Mouse (Mus musculus): Measurements from ENCODE around the gene Glod5. TPM values are rescaled to one million over a fixed set of nuclear protein-coding genes. Genes with fewer than 3 reads are reported as not detected.
"Not testable (repeated sequence)": the region's sequence is repeated elsewhere in the genome, so short reads cannot be mapped to it uniquely, and the experiment has no call there.

The Glod5 gene
- polyA plus RNA-seq, 1 experiment from 2014 or later, result 0.53 TPM

DNA sequence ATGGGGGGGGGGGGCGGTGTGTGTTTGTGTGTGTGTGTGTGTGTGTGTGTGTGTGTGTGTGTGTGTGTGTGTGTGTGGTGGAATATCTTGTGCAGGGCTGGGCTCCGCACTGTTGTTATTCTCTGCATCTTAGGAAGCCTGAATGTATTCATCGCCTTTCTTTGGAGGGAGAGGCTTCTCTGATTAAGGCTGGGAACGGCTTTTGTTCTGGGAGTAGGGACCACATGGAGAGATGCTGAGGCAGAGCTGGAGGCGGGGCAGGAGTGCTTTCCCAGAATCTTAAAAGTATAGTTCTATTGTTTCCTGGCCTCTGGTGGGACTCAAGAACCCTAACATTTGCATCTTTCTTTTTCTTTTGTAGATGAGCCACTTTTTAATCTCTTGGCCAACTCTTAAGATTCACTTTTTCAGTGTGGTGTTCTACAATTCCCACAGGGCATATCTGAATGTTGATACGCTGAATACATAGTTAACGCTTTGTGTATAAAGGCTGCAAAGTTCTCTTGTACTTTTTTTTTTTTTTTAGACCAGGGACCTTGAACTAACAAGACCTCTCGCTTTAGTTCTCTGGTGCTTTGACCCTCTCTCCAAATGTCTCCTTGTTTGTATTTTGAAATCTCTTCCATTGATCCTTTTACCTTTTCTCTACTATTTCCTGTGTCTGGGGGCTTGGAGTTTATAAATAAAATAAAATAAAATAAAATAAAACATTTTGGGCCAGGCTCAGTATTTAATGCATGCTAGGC lies 4.5 kb downstream of the Glod5 start:
- Histone ChIP-seq H3K9me3 (ENCODE audit: control insufficient read depth, low read length) (no peaks in the 10 kb centered on the region), H3K4me2 (no peak overlapping the region), H3K4me3 (ENCODE audit: low read depth, low read length) (no peak overlapping the region), H3K36me3 (ENCODE audit: control insufficient read depth, insufficient read depth, low read length) (no peaks in the 10 kb centered on the region), H3K4me1 (replicated peaks; ENCODE audit: control insufficient read depth, insufficient read depth, low read length) (no peaks in the 10 kb centered on the region), H3K9ac (ENCODE audit: low read depth, low read length) (no peak overlapping the region), H3K27ac (ENCODE audit: low read depth, low read length) (no peak overlapping the region), H3K27me3 (replicated peaks; ENCODE audit: control insufficient read depth, insufficient read depth, low read length) (no peaks in the 10 kb centered on the region)
- WGBS, result 58% methylated on average over 7 of the region's 8 CpGs
- ATAC-seq (replicated peaks; ENCODE audit: low FRiP score), result no peak
- DNase-seq (ENCODE audit: low spot score), result no peak

DNA sequence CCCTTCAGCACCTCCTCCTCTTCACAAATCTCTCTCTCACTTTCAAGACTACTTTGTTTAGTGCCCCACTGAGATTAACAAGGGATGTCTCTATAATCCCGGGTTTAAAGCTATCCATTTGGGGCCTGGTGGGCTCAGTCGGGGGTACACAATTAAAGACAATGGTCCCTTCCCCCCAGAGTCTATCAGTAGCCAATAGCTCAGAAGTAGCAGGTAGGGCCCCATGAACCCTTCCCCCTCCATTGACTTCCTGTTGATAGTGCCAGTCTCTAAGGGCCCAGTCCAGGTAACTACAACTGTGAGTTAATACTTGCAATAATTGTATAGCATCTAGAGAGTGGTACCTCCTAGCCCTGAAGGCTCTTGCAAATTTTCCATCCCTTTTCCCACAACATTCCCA lies 5.1 kb downstream of the Glod5 start:
- H3K36me3 ChIP-seq (ENCODE audit: control insufficient read depth, insufficient read depth, low read length), result no peaks in the 10 kb centered on the region
- no peak overlapping the region for H3K4me3 ChIP-seq (ENCODE audit: low read depth, low read length)
- no peaks in the 10 kb centered on the region for H3K4me1 ChIP-seq (replicated peaks; ENCODE audit: control insufficient read depth, insufficient read depth, low read length)
- DNase-seq (ENCODE audit: low spot score), result no peak
- H3K9me3 ChIP-seq (ENCODE audit: control insufficient read depth, low read length), result no peaks in the 10 kb centered on the region
- H3K4me2 ChIP-seq, result no peak overlapping the region
- no peak overlapping the region for H3K9ac ChIP-seq (ENCODE audit: low read depth, low read length)
- no peak for ATAC-seq (replicated peaks; ENCODE audit: low FRiP score)
- H3K27me3 ChIP-seq (replicated peaks; ENCODE audit: control insufficient read depth, insufficient read depth, low read length), result no peaks in the 10 kb centered on the region
- H3K27ac ChIP-seq (ENCODE audit: low read depth, low read length), result no peak overlapping the region
- 17% methylated on average over 2 of the region's 2 CpGs for WGBS

DNA sequence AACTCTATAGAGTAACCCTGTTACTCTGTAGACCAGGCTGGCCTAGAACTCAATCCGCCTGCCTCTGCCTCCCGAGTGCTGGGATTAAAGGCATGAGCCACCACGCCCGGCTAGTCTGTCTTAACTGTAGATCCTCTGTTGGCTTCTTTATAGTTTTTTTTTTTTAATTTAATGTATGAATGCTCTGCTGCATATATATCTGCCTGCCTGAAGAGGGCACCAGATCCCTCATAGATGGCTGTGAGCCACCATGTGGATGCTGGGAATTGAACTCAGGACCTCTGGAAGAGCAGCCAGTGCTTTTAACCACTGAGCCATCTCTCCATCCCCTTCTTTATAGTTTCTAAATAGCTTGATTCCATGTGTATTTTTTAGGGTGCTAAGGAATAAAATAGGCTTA lies 8.9 kb downstream of the Glod5 start:
- not testable (repeated sequence) for H3K4me2 ChIP-seq; H3K36me3 ChIP-seq (ENCODE audit: control insufficient read depth, insufficient read depth, low read length); ATAC-seq (replicated peaks; ENCODE audit: low FRiP score); H3K4me3 ChIP-seq (ENCODE audit: low read depth, low read length); H3K27me3 ChIP-seq (replicated peaks; ENCODE audit: control insufficient read depth, insufficient read depth, low read length); DNase-seq (ENCODE audit: low spot score); H3K9me3 ChIP-seq (ENCODE audit: control insufficient read depth, low read length); H3K9ac ChIP-seq (ENCODE audit: low read depth, low read length); H3K4me1 ChIP-seq (replicated peaks; ENCODE audit: control insufficient read depth, insufficient read depth, low read length); H3K27ac ChIP-seq (ENCODE audit: low read depth, low read length)
- 69% methylated on average over 4 of the region's 4 CpGs for WGBS

- ATAC-seq (replicated peaks; ENCODE audit: low FRiP score) (no peak), DNase-seq (ENCODE audit: low spot score) (no peak)
- Histone ChIP-seq H3K36me3 (ENCODE audit: control insufficient read depth, insufficient read depth, low read length) (no peaks in the 10 kb centered on the region), H3K27ac (ENCODE audit: low read depth, low read length) (no peak overlapping the region), H3K4me2 (no peak overlapping the region), H3K9me3 (ENCODE audit: control insufficient read depth, low read length) (no peaks in the 10 kb centered on the region), H3K4me3 (ENCODE audit: low read depth, low read length) (no peak overlapping the region), H3K27me3 (replicated peaks; ENCODE audit: control insufficient read depth, insufficient read depth, low read length) (no peaks in the 10 kb centered on the region), H3K9ac (ENCODE audit: low read depth, low read length) (no peak overlapping the region), H3K4me1 (replicated peaks; ENCODE audit: control insufficient read depth, insufficient read depth, low read length) (no peaks in the 10 kb centered on the region)
- WGBS, result 48% methylated on average over 5 of the region's 5 CpGs
These were observed 9.7 kb downstream of the Glod5 start for GRCm38 (mm10) chrX:8008543-8008942.

- Histone ChIP-seq H3K4me2 (no peak overlapping the region), H3K27me3 (replicated peaks; ENCODE audit: control insufficient read depth, insufficient read depth, low read length) (no peaks in the 10 kb centered on the region), H3K4me1 (replicated peaks; ENCODE audit: control insufficient read depth, insufficient read depth, low read length) (no peaks in the 10 kb centered on the region), H3K36me3 (ENCODE audit: control insufficient read depth, insufficient read depth, low read length) (no peaks in the 10 kb centered on the region), H3K9ac (ENCODE audit: low read depth, low read length) (no peak overlapping the region), H3K9me3 (ENCODE audit: control insufficient read depth, low read length) (no peaks in the 10 kb centered on the region), H3K27ac (ENCODE audit: low read depth, low read length) (no peak overlapping the region), H3K4me3 (ENCODE audit: low read depth, low read length) (no peak overlapping the region)
- no peak for ATAC-seq (replicated peaks; ENCODE audit: low FRiP score)
- DNase-seq (ENCODE audit: low spot score), result no peak
- 58% methylated on average over 4 of the region's 4 CpGs for WGBS
These were observed 15.3 kb downstream of the Glod5 start for GRCm38 (mm10) chrX:8002971-8003370.

- H3K4me2 ChIP-seq, result no peak overlapping the region
- H3K4me1 ChIP-seq (replicated peaks; ENCODE audit: control insufficient read depth, insufficient read depth, low read length), result no peaks in the 10 kb centered on the region
- H3K27me3 ChIP-seq (replicated peaks; ENCODE audit: control insufficient read depth, insufficient read depth, low read length), result no peaks in the 10 kb centered on the region
- 50% methylated on average over 5 of the region's 5 CpGs for WGBS
- no peak overlapping the region for H3K4me3 ChIP-seq (ENCODE audit: low read depth, low read length)
- no peaks in the 10 kb centered on the region for H3K9me3 ChIP-seq (ENCODE audit: control insufficient read depth, low read length)
- no peak for ATAC-seq (replicated peaks; ENCODE audit: low FRiP score)
- no peaks in the 10 kb centered on the region for H3K36me3 ChIP-seq (ENCODE audit: control insufficient read depth, insufficient read depth, low read length)
- no peak for DNase-seq (ENCODE audit: low spot score)
- no peak overlapping the region for H3K27ac ChIP-seq (ENCODE audit: low read depth, low read length)
- no peak overlapping the region for H3K9ac ChIP-seq (ENCODE audit: low read depth, low read length)
These were observed 16.3 kb downstream of the Glod5 start for GRCm38 (mm10) chrX:8002001-8002400.

DNA sequence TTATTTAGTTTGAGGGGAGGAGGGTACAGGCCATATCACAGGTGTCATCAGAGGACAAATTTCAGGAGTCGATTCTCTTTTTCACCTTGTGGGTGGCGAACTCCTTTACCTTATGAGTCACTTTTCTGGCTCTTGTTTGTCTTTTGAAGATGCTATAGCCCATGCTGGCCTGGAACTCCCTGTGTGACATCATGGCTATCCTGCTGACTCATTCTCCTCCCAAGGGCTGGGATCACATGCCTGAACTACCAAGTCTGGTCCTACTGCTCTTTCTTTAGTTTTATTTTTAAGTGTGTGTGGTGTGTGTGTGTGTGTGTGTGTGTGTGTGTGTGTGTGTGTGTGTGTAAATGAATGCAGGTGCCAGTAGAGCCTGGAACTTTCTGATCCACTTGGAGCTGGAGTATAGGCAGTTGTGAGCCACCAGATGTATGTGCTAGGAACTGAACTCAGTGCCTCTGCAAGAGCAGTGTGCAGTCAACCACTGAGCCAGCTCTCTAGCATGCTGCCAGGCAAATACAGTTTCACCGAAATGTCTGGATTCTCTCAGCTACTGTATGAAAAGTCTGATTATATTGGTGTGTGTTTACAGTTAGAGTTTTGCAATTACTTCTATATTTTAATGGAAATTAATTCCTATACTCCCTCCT lies 17.6 kb downstream of the Glod5 start:
- Histone ChIP-seq H3K4me1 (replicated peaks; ENCODE audit: control insufficient read depth, insufficient read depth, low read length) (no peaks in the 10 kb centered on the region), H3K4me2 (no peak overlapping the region), H3K9me3 (ENCODE audit: control insufficient read depth, low read length) (no peaks in the 10 kb centered on the region), H3K27me3 (replicated peaks; ENCODE audit: control insufficient read depth, insufficient read depth, low read length) (no peaks in the 10 kb centered on the region), H3K9ac (ENCODE audit: low read depth, low read length) (no peak overlapping the region), H3K4me3 (ENCODE audit: low read depth, low read length) (no peak overlapping the region), H3K36me3 (ENCODE audit: control insufficient read depth, insufficient read depth, low read length) (no peaks in the 10 kb centered on the region), H3K27ac (ENCODE audit: low read depth, low read length) (no peak overlapping the region)
- DNase-seq (ENCODE audit: low spot score) (no peak), ATAC-seq (replicated peaks; ENCODE audit: low FRiP score) (peak; percentile 39; the same call in 1 of the 2 replicates)
- WGBS, result 67% methylated on average over 3 of the region's 3 CpGs

DNA sequence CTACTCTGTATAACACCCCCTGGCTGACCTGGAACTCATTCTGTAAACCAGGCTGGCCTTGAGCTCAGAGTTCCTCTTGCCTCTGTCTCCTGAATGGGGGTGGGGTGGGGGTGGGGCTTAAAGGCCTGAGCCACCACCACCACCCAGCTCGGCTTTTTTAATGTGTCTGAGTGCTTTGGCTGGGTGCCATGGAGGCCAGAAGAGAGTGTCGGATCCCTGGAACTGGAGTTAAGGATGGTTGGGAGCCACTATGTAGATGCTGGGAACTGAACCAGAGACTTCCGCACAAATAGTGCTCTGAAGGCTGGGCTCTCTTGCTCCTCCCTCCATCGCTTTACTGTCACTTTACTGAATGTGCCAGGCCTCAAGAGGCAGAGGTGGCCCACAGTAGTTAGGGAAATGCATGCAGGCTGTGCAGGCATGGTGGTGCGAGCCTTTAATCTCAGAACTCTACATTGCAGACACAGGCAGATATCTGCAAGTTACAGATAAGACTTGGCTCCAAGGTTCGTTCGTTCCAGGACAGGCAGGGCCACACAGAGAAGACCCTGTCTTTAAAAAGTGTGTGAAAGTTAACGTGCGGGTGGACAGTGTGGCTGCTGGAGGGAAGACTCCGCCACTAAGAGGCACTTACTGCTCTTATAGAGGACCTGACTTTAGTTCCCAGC lies 25.1 kb downstream of the Glod5 start:
- peak overlapping the region; percentile 50 for H3K4me2 ChIP-seq
- H3K9me3 ChIP-seq (ENCODE audit: control insufficient read depth, low read length), result no peaks in the 10 kb centered on the region
- peak overlapping the region; percentile 46; the same call in 1 of the 2 replicates for H3K9ac ChIP-seq (ENCODE audit: low read depth, low read length)
- peaks cover 3% of the 10 kb centered on the region; the same call in 1 of the 2 replicates for H3K4me1 ChIP-seq (replicated peaks; ENCODE audit: control insufficient read depth, insufficient read depth, low read length)
- WGBS, result 39% methylated on average over 10 of the region's 10 CpGs
- DNase-seq (ENCODE audit: low spot score) (no peak), ATAC-seq (replicated peaks; ENCODE audit: low FRiP score) (peak; percentile 95)
- H3K27me3 ChIP-seq (replicated peaks; ENCODE audit: control insufficient read depth, insufficient read depth, low read length), result no peaks in the 10 kb centered on the region
- H3K36me3 ChIP-seq (ENCODE audit: control insufficient read depth, insufficient read depth, low read length), result no peaks in the 10 kb centered on the region
- H3K27ac ChIP-seq (ENCODE audit: low read depth, low read length), result peak overlapping the region; percentile 92
- H3K4me3 ChIP-seq (ENCODE audit: low read depth, low read length), result no peak overlapping the region

Measured in liver, embryonic 11.5 days (tissue).